Mouse (Mus musculus) intestine, embryonic 14.5 days (tissue): ENCODE data around the gene Foxn3. TPM values are rescaled to one million over a fixed set of nuclear protein-coding genes. Genes with fewer than 3 reads are reported as not detected.

Experiments
- ATAC-seq: fragments of 200-750 bp; cut with Nextera tagmentation; replicated peaks from 2 replicates; pipeline ENCODE4 v1.8.0; 2017; ENCODE audit warnings: low read depth, moderate number of reproducible peaks, moderate TSS enrichment, moderate library complexity; ENCODE audit not compliant: low FRiP score, low TSS enrichment
- DNase-seq: peaks from one replicate; pipeline ENCODE4 v3.0.0-alpha.2; 2018; ENCODE audit warnings: low spot score
- H3K27ac ChIP-seq: fragments of 300-500 bp; sonication (generic); 2 replicates; pipeline ENCODE4 v1.5.1; 2014; ENCODE audit warnings: low read depth, mild to moderate bottlenecking, control low read depth
- H3K27me3 ChIP-seq: fragments of 300-500 bp; sonication (generic); replicated peaks from 2 replicates; pipeline ENCODE4 v1.6.1; 2014; ENCODE audit warnings: low read length, control low read depth; ENCODE audit not compliant: control insufficient read depth, insufficient read depth
- H3K36me3 ChIP-seq: fragments of 300-500 bp; sonication (generic); 2 replicates; pipeline ENCODE4 v1.6.1; 2014; ENCODE audit warnings: low read length, control low read depth; ENCODE audit not compliant: control insufficient read depth, insufficient read depth
- H3K4me1 ChIP-seq: fragments of 300-500 bp; sonication (generic); replicated peaks from 2 replicates; pipeline ENCODE4 v1.6.1; 2014; ENCODE audit warnings: low read length, control low read depth, mixed read lengths; ENCODE audit not compliant: control insufficient read depth, insufficient read depth
- H3K4me2 ChIP-seq: fragments of 300-500 bp; sonication (generic); 2 replicates; pipeline ENCODE4 v1.6.1; 2014; ENCODE audit warnings: low read length
- H3K4me3 ChIP-seq: fragments of 300-500 bp; sonication (generic); 2 replicates; pipeline ENCODE4 v1.5.1; 2014; ENCODE audit warnings: low read depth, low read length, control low read depth, mixed read lengths
- H3K9ac ChIP-seq: fragments of 300-500 bp; sonication (generic); 2 replicates; pipeline ENCODE4 v1.6.1; 2014; ENCODE audit warnings: mild to moderate bottlenecking, low read length
- H3K9me3 ChIP-seq: fragments of 300-500 bp; sonication (generic); 2 replicates; pipeline ENCODE4 v1.6.1; 2016; ENCODE audit warnings: low read length, control low read depth; ENCODE audit not compliant: control insufficient read depth
- WGBS: fragments of 180-500 bp; shearing (Covaris S2); extraction: QIAGEN DNeasy Blood & Tissue Kit; methylation state at CpG from one replicate; pipeline ENCODE4 v1.1.7; 2014; 5-methylcytosine and 5-hydroxymethylcytosine counted together
- polyA plus RNA-seq: library from polyadenylated mRNA; unstranded; fragments of >200 nt; fragmentation: Nextera tagmentation; extraction: Ambion mirVana; gene quantifications from 2 replicates; pipeline ENCODE4 v1.2.1, GENCODE M21; 2014

Foxn3 gene
- polyA plus RNA-seq, 1 experiment from 2014 or later: 74.3 TPM

DNA sequence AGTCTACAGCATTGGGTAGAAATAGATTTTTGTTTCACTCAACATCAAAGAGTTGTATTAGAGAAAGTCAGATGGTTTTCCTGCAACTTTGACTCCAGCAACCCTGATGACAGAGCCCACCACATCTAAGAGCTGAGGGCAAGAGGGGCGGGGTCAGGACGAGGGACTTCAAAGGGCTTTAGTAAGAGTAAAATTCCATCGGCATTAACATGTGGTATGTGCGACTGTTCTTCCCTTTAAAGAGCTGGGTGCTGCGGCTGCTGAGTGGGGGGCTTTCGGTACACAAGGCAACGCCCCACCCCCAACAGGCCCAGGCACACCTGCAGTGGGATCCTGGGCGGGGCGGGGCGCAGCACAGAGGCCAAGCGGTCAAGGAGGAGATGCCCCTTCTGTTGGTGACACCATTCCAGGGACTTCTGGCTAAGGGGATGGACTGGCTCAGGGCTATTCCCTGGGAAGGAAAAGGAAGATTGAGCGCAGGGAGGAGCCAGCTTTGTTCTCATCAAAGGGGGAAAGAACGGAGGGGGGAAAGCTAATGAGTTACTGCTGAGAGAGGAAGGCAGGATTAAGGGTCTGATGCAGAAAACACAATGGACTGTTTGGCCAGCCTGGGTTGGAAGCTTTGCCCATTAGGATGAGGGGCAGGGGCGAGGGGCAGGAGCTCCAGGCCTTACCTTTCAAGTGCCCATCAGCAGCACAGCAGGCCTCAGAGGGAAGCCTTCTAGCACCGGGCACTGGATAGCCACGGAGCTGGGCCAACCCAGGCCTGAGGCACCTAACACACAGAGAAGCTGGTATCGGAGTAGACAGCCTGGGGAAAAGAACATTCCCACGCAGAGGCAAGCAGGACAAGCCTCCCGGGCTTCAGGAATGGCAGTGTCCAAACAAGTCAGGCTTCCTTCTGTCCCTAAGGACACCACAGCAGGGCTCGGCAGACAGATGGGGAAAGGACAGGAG is 233.8 kb downstream of the Foxn3 start:
- no peak for DNase-seq
- Histone ChIP-seq H3K4me2 (no peak overlapping the region), H3K27ac (no peak overlapping the region), H3K4me3 (no peak overlapping the region), H3K9ac (no peak overlapping the region), H3K4me1 (peaks cover 14% of the 10 kb centered on the region), H3K27me3 (no peaks in the 10 kb centered on the region), H3K36me3 (no peaks in the 10 kb centered on the region), H3K9me3 (no peaks in the 10 kb centered on the region)
- no peak for ATAC-seq
- 32% methylated on average over 20 of the region's 20 CpGs for WGBS

DNA sequence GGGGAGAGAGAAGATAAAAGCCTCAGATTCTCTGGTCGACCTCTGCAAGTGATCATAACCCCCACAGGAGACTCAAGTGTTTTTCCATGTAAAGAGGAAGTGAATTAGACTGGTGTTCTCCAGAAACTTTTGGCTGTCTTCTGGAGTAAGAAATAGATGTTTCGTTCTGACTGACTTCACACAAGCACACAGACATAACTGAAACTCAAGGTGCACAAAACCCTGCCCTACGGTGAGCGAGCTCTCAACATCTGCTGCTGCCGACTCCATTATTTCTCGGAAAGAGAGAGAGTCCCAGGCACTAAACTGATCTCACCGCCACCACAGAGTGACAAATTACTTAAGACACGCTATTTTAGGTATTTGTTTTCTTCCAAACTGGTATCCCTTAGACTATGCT is 237.2 kb downstream of the Foxn3 start:
- H3K36me3 ChIP-seq: no peaks in the 10 kb centered on the region
- no peak overlapping the region for H3K27ac ChIP-seq
- DNase-seq: peak; percentile 42
- H3K9me3 ChIP-seq: no peaks in the 10 kb centered on the region
- H3K4me3 ChIP-seq: no peak overlapping the region
- H3K27me3 ChIP-seq: no peaks in the 10 kb centered on the region
- no peak for ATAC-seq
- WGBS: 49% methylated on average over 8 of the region's 8 CpGs
- H3K9ac ChIP-seq: no peak overlapping the region
- H3K4me2 ChIP-seq: no peak overlapping the region
- peaks cover 11% of the 10 kb centered on the region for H3K4me1 ChIP-seq

DNA sequence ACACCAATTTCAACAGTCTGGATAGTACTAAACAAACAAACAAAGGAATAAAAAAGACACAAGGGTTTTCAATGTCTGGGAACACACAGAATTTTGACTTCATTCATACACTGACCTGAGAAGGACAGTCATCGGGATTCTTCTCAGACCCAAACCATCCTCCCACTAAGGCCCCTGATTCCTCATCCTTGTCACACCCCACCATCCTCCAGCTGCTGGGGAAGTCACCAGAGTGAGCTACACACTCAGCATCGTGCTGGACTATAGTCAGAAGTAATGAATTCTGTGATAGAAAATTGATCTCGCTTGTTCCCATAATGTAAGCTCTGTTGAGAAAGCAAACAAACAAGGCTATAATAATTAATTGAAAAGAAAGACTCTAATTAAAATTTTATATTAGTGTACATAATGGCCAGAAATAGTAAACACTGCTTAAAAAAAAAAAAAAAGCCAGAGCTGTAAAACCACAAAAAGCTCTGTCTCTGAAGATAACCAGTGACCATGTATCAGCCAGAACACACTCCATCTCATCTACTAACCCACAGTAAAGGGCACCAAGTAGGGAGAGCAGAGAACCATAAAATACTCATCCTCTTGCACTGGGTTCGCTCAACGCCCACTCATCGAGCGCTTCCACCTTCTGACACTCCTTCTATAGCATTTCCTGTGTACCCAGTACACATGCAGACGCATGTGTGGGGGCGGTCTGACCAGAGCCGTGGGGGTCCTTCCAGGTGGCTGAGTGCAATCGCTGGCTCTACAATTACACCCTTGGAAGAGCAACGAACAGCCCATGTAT is 241.6 kb downstream of the Foxn3 start:
- Histone ChIP-seq H3K36me3 (no peaks in the 10 kb centered on the region), H3K4me3 (no peak overlapping the region), H3K27ac (no peak overlapping the region), H3K9me3 (no peaks in the 10 kb centered on the region), H3K4me1 (no peaks in the 10 kb centered on the region), H3K4me2 (no peak overlapping the region), H3K9ac (no peak overlapping the region), H3K27me3 (no peaks in the 10 kb centered on the region)
- ATAC-seq (no peak), DNase-seq (no peak)
- 85% methylated on average over 12 of the region's 12 CpGs for WGBS

DNA sequence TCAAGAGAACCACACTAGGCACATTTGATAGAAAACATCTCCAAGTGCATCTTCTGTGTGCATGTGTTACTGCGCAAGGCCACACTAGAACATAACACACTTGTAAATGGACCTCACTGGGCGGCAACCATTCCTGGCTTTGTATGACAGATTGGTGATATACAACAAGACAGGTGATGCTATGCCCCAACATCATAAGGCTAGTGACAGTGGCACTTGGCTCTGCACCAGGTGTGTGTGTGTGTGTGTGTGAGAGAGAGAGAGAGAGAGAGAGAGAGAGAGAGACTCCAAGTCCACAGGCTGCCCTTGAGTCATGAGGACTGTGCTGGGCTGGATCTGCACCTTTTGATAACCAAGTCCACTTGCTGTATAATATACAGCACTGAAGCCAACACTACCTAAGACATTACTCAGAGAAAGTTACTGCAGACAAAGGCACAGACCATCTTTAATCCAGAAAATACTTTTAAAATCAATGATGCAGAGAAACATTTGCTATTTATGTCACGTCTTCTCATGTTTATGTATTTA is 242.4 kb downstream of the Foxn3 start:
- no peak overlapping the region for H3K4me2 ChIP-seq
- no peak overlapping the region for H3K27ac ChIP-seq

DNA sequence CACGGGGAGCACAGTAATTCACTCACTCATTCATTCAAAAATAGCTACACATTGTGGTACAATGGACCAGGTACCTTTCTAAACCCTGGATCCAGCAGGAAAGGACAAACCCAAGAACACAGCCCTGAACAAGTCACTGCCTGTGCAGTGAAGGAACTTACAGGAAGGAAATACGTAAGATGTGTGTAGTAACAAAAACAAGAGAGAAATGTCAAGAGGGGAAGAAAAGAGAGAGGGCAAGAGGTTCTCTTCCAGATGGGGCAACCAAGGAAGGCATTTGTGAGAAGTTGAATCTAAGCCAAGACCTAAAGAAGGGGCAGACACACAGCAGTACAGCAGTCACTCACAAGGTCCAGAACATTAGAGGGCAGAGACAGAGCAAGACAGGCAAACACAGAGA is 243.5 kb downstream of the Foxn3 start:
- H3K9me3 ChIP-seq: no peaks in the 10 kb centered on the region
- no peak for ATAC-seq
- no peak overlapping the region for H3K4me3 ChIP-seq
- 72% methylated on average over 2 of the region's 2 CpGs for WGBS
- H3K36me3 ChIP-seq: no peaks in the 10 kb centered on the region
- H3K27ac ChIP-seq: no peak overlapping the region
- no peak for DNase-seq
- no peak overlapping the region for H3K9ac ChIP-seq
- H3K4me1 ChIP-seq: no peaks in the 10 kb centered on the region
- no peaks in the 10 kb centered on the region for H3K27me3 ChIP-seq
- no peak overlapping the region for H3K4me2 ChIP-seq

More for the DNA sequence above, 242.4 kb downstream of the Foxn3 start:
- Histone ChIP-seq H3K4me1 (no peaks in the 10 kb centered on the region), H3K36me3 (no peaks in the 10 kb centered on the region), H3K27me3 (no peaks in the 10 kb centered on the region), H3K4me3 (no peak overlapping the region), H3K9me3 (no peaks in the 10 kb centered on the region), H3K9ac (no peak overlapping the region)
- no peak for ATAC-seq
- no peak for DNase-seq
- 83% methylated on average over 3 of the region's 3 CpGs for WGBS

DNA sequence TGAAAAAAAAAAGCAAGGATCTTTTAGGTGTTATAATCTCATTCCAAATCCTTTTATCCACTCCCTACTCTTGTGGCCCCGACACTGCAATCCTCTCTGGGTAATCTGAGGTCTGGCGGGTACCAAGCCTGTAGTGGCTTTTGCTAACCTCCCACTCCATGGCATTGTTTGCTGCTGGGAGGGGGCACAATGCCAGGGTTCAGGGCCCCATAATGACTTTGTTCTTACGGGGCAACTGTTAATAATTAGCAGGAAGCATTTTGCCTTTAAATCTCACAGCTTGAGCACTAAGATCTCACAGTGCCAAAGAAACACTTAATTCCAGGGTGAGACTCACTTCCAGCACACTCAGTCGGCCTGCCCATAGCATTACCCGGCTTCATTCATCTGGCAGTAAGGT is 244.2 kb downstream of the Foxn3 start:
- DNase-seq: no peak
- ATAC-seq: no peak
- Histone ChIP-seq H3K36me3 (no peaks in the 10 kb centered on the region), H3K4me2 (no peak overlapping the region), H3K27ac (no peak overlapping the region), H3K4me1 (no peaks in the 10 kb centered on the region), H3K9ac (no peak overlapping the region), H3K9me3 (no peaks in the 10 kb centered on the region), H3K4me3 (no peak overlapping the region), H3K27me3 (no peaks in the 10 kb centered on the region)
- 64% methylated on average over 5 of the region's 5 CpGs for WGBS

DNA sequence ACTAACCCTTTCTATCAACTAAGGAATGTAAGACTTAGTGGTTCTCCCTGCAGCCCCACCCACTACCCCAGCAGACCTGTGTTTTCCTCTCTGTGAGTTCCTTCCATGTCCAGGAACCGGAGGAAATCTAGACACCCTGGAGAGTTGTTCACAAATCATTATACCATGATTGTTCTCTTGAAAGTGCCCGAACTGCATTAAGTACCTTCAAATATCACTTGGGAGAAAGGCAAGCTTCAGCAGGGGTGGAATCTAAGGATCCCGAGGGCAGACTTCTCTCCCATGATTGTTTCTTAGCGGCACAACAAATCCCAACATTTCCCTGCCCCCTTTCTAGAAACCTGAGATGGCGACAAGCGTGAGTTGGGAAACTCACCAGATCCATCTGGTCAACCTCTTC is 247.5 kb downstream of the Foxn3 start:
- H3K4me3 ChIP-seq: no peak overlapping the region
- H3K9ac ChIP-seq: no peak overlapping the region
- no peaks in the 10 kb centered on the region for H3K4me1 ChIP-seq
- H3K27me3 ChIP-seq: no peaks in the 10 kb centered on the region
- 91% methylated on average over 6 of the region's 6 CpGs for WGBS
- no peak overlapping the region for H3K27ac ChIP-seq
- H3K9me3 ChIP-seq: no peaks in the 10 kb centered on the region
- ATAC-seq (no peak), DNase-seq (no peak)
- H3K36me3 ChIP-seq: no peaks in the 10 kb centered on the region
- no peak overlapping the region for H3K4me2 ChIP-seq

DNA sequence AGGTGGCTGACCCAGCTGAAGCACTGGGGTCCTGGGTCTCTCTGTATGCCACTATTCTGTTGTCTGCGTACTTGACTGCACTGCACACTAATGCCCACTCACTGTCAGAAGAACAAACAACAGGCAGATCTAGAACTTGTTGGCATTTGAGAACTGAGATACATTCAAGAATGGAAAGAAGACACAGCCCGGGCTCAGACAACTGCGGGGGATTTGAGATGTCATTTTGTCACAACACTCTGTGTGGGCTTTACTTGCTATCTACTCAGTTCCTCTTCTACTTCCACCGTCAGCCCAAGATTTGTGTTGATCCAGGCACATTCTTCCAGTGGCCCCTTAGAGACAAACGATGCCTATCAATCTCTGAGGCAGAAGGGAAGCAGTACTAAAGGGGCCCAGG is 248.6 kb downstream of the Foxn3 start:
- Histone ChIP-seq H3K4me2 (no peak overlapping the region), H3K27me3 (no peaks in the 10 kb centered on the region), H3K36me3 (no peaks in the 10 kb centered on the region), H3K4me3 (no peak overlapping the region), H3K9me3 (no peaks in the 10 kb centered on the region), H3K9ac (no peak overlapping the region), H3K27ac (no peak overlapping the region), H3K4me1 (no peaks in the 10 kb centered on the region)
- ATAC-seq (no peak), DNase-seq (no peak)
- 72% methylated on average over 5 of the region's 5 CpGs for WGBS
